Mouse (Mus musculus): ENCODE results near the gene Gpatch1.
"Not testable (repeated sequence)": the region's sequence is repeated elsewhere in the genome, so short reads cannot be mapped to it uniquely, and the experiment has no call there.

Gene Gpatch1

DNA sequence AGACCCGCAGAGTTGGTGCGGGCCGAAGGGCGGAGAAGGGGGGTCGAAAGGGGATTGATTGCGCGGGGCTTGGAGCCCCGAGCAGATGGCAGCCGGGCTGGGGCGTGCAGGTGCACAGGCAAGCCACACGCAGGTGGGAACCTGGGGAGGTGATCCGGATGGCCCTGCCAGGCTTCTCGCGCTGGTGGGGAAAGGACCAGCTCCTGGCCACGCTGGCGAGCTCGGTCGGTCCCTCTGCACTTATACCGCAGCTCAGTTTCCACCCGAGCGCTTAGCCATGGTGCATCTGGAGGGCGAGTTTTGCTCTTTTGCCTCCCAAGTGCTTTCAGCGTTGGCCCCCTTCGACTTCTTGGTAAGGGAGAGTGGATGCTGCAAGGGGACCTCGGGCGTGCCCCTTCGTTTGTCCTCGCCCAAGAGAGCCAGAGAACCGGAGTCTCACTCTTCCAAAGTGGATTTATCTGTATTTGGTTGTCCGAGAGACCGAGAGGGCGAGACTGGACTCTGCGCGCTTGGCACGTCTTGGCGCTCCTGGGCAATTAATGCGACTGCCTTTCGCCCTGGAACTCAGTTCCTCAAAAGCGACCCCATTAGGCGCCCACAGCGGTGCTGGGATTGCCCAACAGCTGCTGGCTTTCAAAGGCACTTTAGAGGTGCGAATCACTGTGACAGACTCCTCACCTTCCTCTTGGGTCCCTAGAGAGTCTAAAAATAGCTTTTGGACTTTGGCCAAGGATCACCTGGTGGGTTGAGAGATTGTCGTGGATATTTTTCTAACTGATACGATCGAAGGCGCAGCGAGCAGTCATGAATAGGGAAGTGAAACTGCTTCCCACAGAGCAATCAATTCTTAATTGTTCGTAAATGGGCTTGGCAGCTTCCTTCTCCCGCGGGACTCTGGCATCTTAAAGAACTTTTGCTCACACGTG is 16.6 kb upstream of the Gpatch1 start:
- H3K36me3 ChIP-seq (ENCODE audit: insufficient read depth, low read length): no peaks in the 10 kb centered on the region
- peaks cover 52% of the 10 kb centered on the region for H3K27me3 ChIP-seq (ENCODE audit: insufficient read depth, low read length)
- H3K4me3 ChIP-seq (replicated peaks; ENCODE audit: low read length): peak overlapping the region; percentile 89
- peaks cover 62% of the 10 kb centered on the region for H3K4me1 ChIP-seq (replicated peaks; ENCODE audit: low read depth, low read length)
- TF ChIP-seq POU5F1 (IDR thresholded peaks at IDR 0.05; ENCODE audit: borderline replicate concordance, low read length) (no peak), NANOG (IDR thresholded peaks at IDR 0.05; ENCODE audit: borderline replicate concordance, low read length) (peak; percentile 99), CTCF (conservative IDR thresholded peaks at IDR 0.05; ENCODE audit: low read length) (no peak)
- no peaks in the 10 kb centered on the region for H3K9me3 ChIP-seq (ENCODE audit: low read length)

DNA sequence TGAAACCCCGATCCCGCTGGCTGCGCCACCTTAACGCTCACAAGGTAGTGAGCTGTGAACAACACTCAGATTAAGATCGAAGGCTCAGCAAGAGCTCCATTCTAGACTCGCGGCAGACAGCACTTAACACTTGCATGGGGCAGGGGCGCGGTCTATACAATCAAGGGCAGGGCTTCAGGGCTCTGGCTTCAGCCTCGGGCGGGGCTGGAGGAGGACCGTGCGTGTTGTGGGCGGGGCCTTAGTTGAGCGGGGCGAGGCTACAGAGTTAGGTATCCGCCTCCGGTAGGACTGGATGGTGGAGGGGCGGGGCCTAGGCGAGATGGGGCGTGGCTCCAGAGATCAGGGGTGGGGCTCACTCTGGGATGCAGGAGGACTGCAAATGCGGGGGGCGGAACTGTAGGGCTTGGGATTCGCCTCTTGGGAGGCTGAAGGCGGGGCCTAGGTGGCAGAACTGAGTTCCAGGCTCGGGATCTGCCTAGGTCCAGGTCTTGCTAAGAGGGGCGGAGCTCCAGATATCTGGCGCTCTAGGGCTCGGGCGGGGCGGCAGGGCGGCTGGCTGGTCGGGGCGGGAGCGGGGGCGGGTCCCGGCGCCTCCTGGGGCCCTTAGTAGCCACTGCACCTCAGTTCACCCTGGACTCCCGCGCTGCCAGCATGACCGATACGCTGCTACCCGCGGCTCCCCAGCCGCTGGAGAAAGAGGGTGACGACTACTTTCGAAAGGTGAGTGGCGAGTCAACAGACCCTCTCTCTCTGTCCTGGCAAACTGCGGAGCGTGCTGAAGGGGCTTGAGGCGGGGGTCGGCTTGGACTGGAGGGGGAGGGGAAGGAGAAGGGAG is 15.7 kb upstream of the Gpatch1 start, which contains the start of gene Rhpn2:
Gene Rhpn2, plus strand, starts transcription at position 479 of the 835 bp plus-strand sequence.
- Histone ChIP-seq H3K4me1 (replicated peaks; ENCODE audit: low read depth, low read length) (peaks cover 55% of the 10 kb centered on the region), H3K27me3 (ENCODE audit: insufficient read depth, low read length) (peaks cover 49% of the 10 kb centered on the region), H3K9me3 (ENCODE audit: low read length) (no peaks in the 10 kb centered on the region), H3K4me3 (replicated peaks; ENCODE audit: low read length) (peak within 1 kb of the TSS; percentile 89), H3K36me3 (ENCODE audit: insufficient read depth, low read length) (no peaks in the 10 kb centered on the region)
- TF ChIP-seq CTCF (conservative IDR thresholded peaks at IDR 0.05; ENCODE audit: low read length) (no peak), NANOG (IDR thresholded peaks at IDR 0.05; ENCODE audit: borderline replicate concordance, low read length) (peak; percentile 57; the same call in 1 of the 2 replicates)

DNA sequence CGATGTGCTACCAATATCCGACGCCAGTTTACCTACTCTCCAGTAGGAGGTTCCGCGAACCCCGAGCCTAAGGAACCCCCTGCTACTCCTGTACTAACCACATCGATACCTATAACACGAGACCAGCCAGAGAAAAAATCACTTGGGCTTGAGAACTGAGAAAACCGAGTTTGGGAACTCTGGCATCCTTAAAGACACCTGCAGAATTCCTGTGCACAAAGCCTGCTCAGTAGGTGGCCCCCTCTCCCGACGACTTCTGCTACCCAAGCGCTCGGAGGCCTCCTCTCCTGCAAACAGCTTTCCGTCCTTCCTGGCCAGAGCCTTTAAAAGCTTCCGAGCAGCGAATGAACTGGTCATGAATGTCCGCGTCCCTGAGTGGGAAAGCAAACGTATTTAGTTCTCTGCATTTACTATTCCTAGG is 15.0 kb upstream of the Gpatch1 start:
- Histone ChIP-seq H3K4me1 (replicated peaks; ENCODE audit: low read depth, low read length) (peaks cover 51% of the 10 kb centered on the region), H3K27me3 (ENCODE audit: insufficient read depth, low read length) (peaks cover 44% of the 10 kb centered on the region), H3K4me3 (replicated peaks; ENCODE audit: low read length) (peak overlapping the region; percentile 78), H3K9me3 (ENCODE audit: low read length) (no peaks in the 10 kb centered on the region), H3K36me3 (ENCODE audit: insufficient read depth, low read length) (no peaks in the 10 kb centered on the region)
- TF ChIP-seq NANOG (IDR thresholded peaks at IDR 0.05; ENCODE audit: borderline replicate concordance, low read length): no peak
- no peak for TF ChIP-seq CTCF (conservative IDR thresholded peaks at IDR 0.05; ENCODE audit: low read length)
- TF ChIP-seq POU5F1 (IDR thresholded peaks at IDR 0.05; ENCODE audit: borderline replicate concordance, low read length): no peak

DNA sequence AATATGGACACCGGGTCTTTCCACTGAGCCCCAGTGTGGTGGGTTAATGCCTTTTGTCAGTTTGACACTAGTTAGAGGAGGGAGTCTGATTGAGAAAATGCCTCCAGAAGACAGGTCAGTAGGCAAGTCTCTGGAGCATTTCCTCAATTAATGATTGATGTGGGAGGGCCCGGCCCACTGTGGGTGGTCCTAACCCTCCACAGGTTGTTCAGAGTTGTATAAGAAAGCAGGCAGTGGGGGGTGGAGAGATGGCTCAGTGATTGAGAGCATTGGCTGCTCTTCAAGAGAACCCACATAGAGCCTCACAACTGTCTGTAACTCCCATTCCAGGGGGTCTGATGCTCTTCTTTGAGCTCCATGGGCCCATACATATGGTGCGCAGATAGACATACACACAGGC is 13.3 kb upstream of the Gpatch1 start:
- no peak overlapping the region; the same call in 1 of the 2 replicates for H3K4me3 ChIP-seq (replicated peaks; ENCODE audit: low read length)
- H3K9me3 ChIP-seq (ENCODE audit: low read length): no peaks in the 10 kb centered on the region
- peaks cover 47% of the 10 kb centered on the region for H3K4me1 ChIP-seq (replicated peaks; ENCODE audit: low read depth, low read length)
- H3K27me3 ChIP-seq (ENCODE audit: insufficient read depth, low read length): peaks cover 30% of the 10 kb centered on the region
- TF ChIP-seq NANOG (IDR thresholded peaks at IDR 0.05; ENCODE audit: borderline replicate concordance, low read length) (no peak; the same call in 1 of the 2 replicates), CTCF (conservative IDR thresholded peaks at IDR 0.05; ENCODE audit: low read length) (no peak), POU5F1 (IDR thresholded peaks at IDR 0.05; ENCODE audit: borderline replicate concordance, low read length) (no peak)
- H3K36me3 ChIP-seq (ENCODE audit: insufficient read depth, low read length): no peaks in the 10 kb centered on the region

DNA sequence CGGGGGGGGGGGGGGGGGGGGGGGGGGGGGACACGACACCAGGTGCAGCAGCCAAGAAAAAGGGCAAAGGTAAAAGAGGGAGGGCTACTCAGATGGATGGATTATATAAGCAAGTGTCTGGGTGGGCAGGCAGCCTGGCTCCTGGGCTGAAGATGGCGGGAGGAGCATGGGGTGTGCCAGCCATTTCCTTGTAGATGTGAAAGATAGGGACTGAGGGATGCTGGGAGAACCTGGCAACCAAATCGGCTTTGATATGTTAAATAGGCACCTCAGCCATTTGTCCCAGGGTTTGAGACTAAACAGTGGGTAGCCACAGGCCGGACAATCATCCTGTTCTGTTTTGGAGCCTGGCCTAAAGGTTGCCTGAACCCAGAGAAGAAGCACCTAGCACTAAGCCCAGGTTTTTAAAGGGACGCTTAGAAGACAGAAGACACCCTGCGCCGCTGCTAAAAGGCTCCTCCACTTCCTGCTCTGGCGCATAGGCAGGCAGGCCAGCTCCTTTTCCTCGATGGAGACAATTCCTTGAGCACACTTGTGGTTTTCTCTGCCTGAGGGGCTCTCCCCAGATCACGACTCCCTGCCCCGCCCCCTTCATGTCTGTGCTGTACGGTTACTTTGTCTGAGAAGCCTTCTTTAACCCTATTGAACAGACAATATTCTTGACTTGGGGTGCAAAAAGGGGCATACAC is 4.6 kb upstream of the Gpatch1 start:
- H3K4me3 ChIP-seq (replicated peaks; ENCODE audit: low read length): peak overlapping the region; percentile 72
- H3K9me3 ChIP-seq (ENCODE audit: low read length): no peaks in the 10 kb centered on the region
- no peak for TF ChIP-seq CTCF (conservative IDR thresholded peaks at IDR 0.05; ENCODE audit: low read length)
- no peak for TF ChIP-seq POU5F1 (IDR thresholded peaks at IDR 0.05; ENCODE audit: borderline replicate concordance, low read length)
- no peak for TF ChIP-seq NANOG (IDR thresholded peaks at IDR 0.05; ENCODE audit: borderline replicate concordance, low read length)
- H3K27me3 ChIP-seq (ENCODE audit: insufficient read depth, low read length): no peaks in the 10 kb centered on the region
- peaks cover 53% of the 10 kb centered on the region for H3K4me1 ChIP-seq (replicated peaks; ENCODE audit: low read depth, low read length)
- no peaks in the 10 kb centered on the region for H3K36me3 ChIP-seq (ENCODE audit: insufficient read depth, low read length)

DNA sequence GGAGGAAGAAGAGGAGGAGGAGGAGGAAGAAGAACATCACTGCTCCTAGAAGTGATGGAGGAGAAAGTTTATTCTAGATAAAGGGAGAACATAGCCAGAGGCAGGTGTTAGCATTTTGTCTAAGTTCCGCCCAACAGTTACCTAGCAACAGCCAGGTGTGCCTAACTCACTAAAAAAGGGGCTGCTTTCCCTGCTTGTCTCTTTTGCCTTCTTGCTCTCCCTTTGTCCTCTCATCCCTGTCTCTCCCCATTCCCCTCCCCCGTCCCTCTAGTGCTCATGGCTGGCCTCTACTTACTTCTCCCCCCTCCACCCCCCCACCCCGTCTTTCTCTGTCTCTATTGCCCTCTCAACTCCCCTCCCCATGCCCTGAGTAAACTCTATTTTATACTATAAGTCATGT is 3.9 kb upstream of the Gpatch1 start:
- H3K27me3 ChIP-seq (ENCODE audit: insufficient read depth, low read length): no peaks in the 10 kb centered on the region
- TF ChIP-seq CTCF (conservative IDR thresholded peaks at IDR 0.05; ENCODE audit: low read length) (no peak), NANOG (IDR thresholded peaks at IDR 0.05; ENCODE audit: borderline replicate concordance, low read length) (no peak), POU5F1 (IDR thresholded peaks at IDR 0.05; ENCODE audit: borderline replicate concordance, low read length) (no peak)
- no peaks in the 10 kb centered on the region for H3K9me3 ChIP-seq (ENCODE audit: low read length)
- peaks cover 60% of the 10 kb centered on the region for H3K4me1 ChIP-seq (replicated peaks; ENCODE audit: low read depth, low read length)
- H3K4me3 ChIP-seq (replicated peaks; ENCODE audit: low read length): peak overlapping the region; percentile 72
- no peaks in the 10 kb centered on the region for H3K36me3 ChIP-seq (ENCODE audit: insufficient read depth, low read length)

DNA sequence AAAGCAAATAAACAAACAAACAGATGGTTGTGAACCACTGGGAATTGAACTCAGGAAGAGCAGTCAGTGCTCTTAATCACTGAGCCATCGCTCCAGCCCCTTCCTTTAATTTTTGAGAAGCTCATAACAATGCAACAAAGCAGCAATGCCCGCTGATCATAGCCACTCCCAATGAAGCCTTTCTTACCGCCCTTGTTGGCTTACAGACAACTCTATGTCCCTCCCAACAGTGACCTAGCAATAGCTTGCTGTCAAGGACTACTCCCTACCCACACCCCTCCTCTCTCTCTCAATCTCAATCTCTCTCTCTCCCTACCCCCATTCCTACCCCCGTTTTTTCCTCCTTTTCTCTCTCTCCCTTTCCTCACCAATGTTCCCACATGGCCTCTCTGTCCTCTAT is 1.5 kb upstream of the Gpatch1 start:
- no peaks in the 10 kb centered on the region for H3K9me3 ChIP-seq (ENCODE audit: low read length)
- H3K36me3 ChIP-seq (ENCODE audit: insufficient read depth, low read length): no peaks in the 10 kb centered on the region
- H3K4me3 ChIP-seq (replicated peaks; ENCODE audit: low read length): no peak overlapping the region
- peaks cover 64% of the 10 kb centered on the region for H3K4me1 ChIP-seq (replicated peaks; ENCODE audit: low read depth, low read length)
- no peaks in the 10 kb centered on the region for H3K27me3 ChIP-seq (ENCODE audit: insufficient read depth, low read length)
- TF ChIP-seq NANOG (IDR thresholded peaks at IDR 0.05; ENCODE audit: borderline replicate concordance, low read length): no peak
- no peak for TF ChIP-seq POU5F1 (IDR thresholded peaks at IDR 0.05; ENCODE audit: borderline replicate concordance, low read length)
- TF ChIP-seq CTCF (conservative IDR thresholded peaks at IDR 0.05; ENCODE audit: low read length): no peak

DNA sequence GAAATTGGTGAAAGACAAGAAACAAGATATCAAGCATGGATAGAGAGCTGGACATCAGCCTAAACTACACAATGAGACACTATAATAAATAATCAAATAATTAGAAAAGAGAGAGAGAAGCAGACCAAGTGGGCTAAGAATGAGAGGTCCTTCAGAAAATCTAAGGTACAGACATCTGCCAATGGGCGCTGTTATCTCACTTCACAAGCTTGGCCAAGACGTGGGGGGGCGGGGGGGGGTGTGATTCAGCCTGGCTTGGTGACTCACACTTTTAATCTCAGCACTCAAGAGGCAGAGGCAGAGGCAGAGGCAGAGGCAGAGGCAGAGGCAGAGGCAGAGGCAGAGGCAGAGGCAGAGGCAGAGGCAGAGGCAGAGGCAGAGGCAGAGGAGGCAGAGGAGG is 981 bp upstream of the Gpatch1 start:
- not testable (repeated sequence) for H3K36me3 ChIP-seq (ENCODE audit: insufficient read depth, low read length); H3K27me3 ChIP-seq (ENCODE audit: insufficient read depth, low read length); H3K4me3 ChIP-seq (replicated peaks; ENCODE audit: low read length); H3K9me3 ChIP-seq (ENCODE audit: low read length)
- H3K4me1 ChIP-seq (replicated peaks; ENCODE audit: low read depth, low read length): peaks cover 67% of the 10 kb centered on the region
